Mouse (Mus musculus): Measurements from ENCODE around the gene Trhr2.

GRCm38 (mm10) chr8:122371706-122372105 lies 11.2 kb upstream of the Trhr2 start:
- TF ChIP-seq POLR2A (IDR thresholded peaks at IDR 0.05; ENCODE audit: borderline replicate concordance, extremely low read depth, insufficient read depth, insufficient read length, poor library complexity, severe bottlenecking), result no peak
- no peak for TF ChIP-seq CTCF (IDR thresholded peaks at IDR 0.05; ENCODE audit: borderline replicate concordance, extremely low read depth, insufficient read depth, insufficient read length)
